Mouse (Mus musculus): ENCODE results near the gene 9330182L06Rik.

The 9330182L06Rik gene

GRCm38 (mm10) chr5:9361982-9362661 lies 96.2 kb downstream of the 9330182L06Rik start:
- DNase-seq (ENCODE audit: low read depth in 1 of 2, low spot score in 2 of 2) = no peak

GRCm38 (mm10) chr5:9364937-9365336 lies 99.0 kb downstream of the 9330182L06Rik start:
- DNase-seq (ENCODE audit: low read depth in 1 of 2, low spot score in 2 of 2) = no peak

- DNase-seq (ENCODE audit: low read depth in 1 of 2, low spot score in 2 of 2) = no peak
Observed at GRCm38 (mm10) chr5:9367920-9368692, 102.2 kb downstream of the 9330182L06Rik start.

GRCm38 (mm10) chr5:9371127-9371526 lies 105.2 kb downstream of the 9330182L06Rik start:
- DNase-seq (ENCODE audit: low read depth in 1 of 2, low spot score in 2 of 2) = no peak

GRCm38 (mm10) chr5:9373341-9373740 lies 107.4 kb downstream of the 9330182L06Rik start:
- DNase-seq (ENCODE audit: low read depth in 1 of 2, low spot score in 2 of 2) = no peak

GRCm38 (mm10) chr5:9389968-9390367 lies 124.0 kb downstream of the 9330182L06Rik start:
- no peak for DNase-seq (ENCODE audit: low read depth in 1 of 2, low spot score in 2 of 2)

- no peak for DNase-seq (ENCODE audit: low read depth in 1 of 2, low spot score in 2 of 2)
Observed at GRCm38 (mm10) chr5:9391858-9392393, 126.0 kb downstream of the 9330182L06Rik start.

GRCm38 (mm10) chr5:9417098-9417497 lies 151.2 kb downstream of the 9330182L06Rik start:
- DNase-seq (ENCODE audit: low read depth in 1 of 2, low spot score in 2 of 2) = peak in 1 of 2 experiments; percentile 2

GRCm38 (mm10) chr5:9417802-9418201 lies 151.9 kb downstream of the 9330182L06Rik start:
- DNase-seq (ENCODE audit: low read depth in 1 of 2, low spot score in 2 of 2) = no peak

GRCm38 (mm10) chr5:9419964-9420363 lies 154.0 kb downstream of the 9330182L06Rik start:
- no peak for DNase-seq (ENCODE audit: low read depth in 1 of 2, low spot score in 2 of 2)

GRCm38 (mm10) chr5:9424464-9424863 lies 158.5 kb downstream of the 9330182L06Rik start:
- no peak for DNase-seq (ENCODE audit: low read depth in 1 of 2, low spot score in 2 of 2)

- DNase-seq (ENCODE audit: low read depth in 1 of 2, low spot score in 2 of 2) = no peak
Observed at GRCm38 (mm10) chr5:9427165-9427564, 161.2 kb downstream of the 9330182L06Rik start.

GRCm38 (mm10) chr5:9427581-9428241 lies 161.8 kb downstream of the 9330182L06Rik start:
- DNase-seq (ENCODE audit: low read depth in 1 of 2, low spot score in 2 of 2) = no peak

GRCm38 (mm10) chr5:9428728-9429127 lies 162.8 kb downstream of the 9330182L06Rik start:
- DNase-seq (ENCODE audit: low read depth in 1 of 2, low spot score in 2 of 2) = no peak

GRCm38 (mm10) chr5:9446146-9446545 lies 180.2 kb downstream of the 9330182L06Rik start:
- no peak for DNase-seq (ENCODE audit: low read depth in 1 of 2, low spot score in 2 of 2)

- no peak for DNase-seq (ENCODE audit: low read depth in 1 of 2, low spot score in 2 of 2)
Observed at GRCm38 (mm10) chr5:9448931-9449330, 183.0 kb downstream of the 9330182L06Rik start.

GRCm38 (mm10) chr5:9449570-9449969 lies 183.7 kb downstream of the 9330182L06Rik start:
- DNase-seq (ENCODE audit: low read depth in 1 of 2, low spot score in 2 of 2) = no peak

GRCm38 (mm10) chr5:9453298-9453697 lies 187.4 kb downstream of the 9330182L06Rik start:
- no peak for DNase-seq (ENCODE audit: low read depth in 1 of 2, low spot score in 2 of 2)

- no peak for DNase-seq (ENCODE audit: low read depth in 1 of 2, low spot score in 2 of 2)
Observed at GRCm38 (mm10) chr5:9477587-9477986, 211.7 kb downstream of the 9330182L06Rik start.

GRCm38 (mm10) chr5:9495456-9495855 lies 229.5 kb downstream of the 9330182L06Rik start:
- DNase-seq (ENCODE audit: low read depth in 1 of 2, low spot score in 2 of 2) = no peak

GRCm38 (mm10) chr5:9497235-9497634 lies 231.3 kb downstream of the 9330182L06Rik start:
- no peak for DNase-seq (ENCODE audit: low read depth in 1 of 2, low spot score in 2 of 2)

- no peak for DNase-seq (ENCODE audit: low read depth in 1 of 2, low spot score in 2 of 2)
Observed at GRCm38 (mm10) chr5:9511027-9511426, 245.1 kb downstream of the 9330182L06Rik start.

All from monocyte, adult 2 months (primary cell).